Mouse (Mus musculus) adrenal gland, adult (tissue): ENCODE measurements around the gene D630023F18Rik.

Source experiments
- DNase-seq, 2 experiments: peaks; one replicate each; pipeline ENCODE4 v3.0.0; 2022 to 2023; ENCODE audit warnings: low spot score in 1 of 2; ENCODE audit not compliant: inconsistent age in 2 of 2

The D630023F18Rik gene

GRCm38 (mm10) chr1:65122574-65123372 is at the start of gene D630023F18Rik:
TSS of gene D630023F18Rik (minus strand) at chr1:65123214.
- DNase-seq = no peak

- peak in 1 of 2 experiments; percentile 40 for DNase-seq
Observed at GRCm38 (mm10) chr1:65171579-65171978, 48.6 kb upstream of the D630023F18Rik start.

- no peak for DNase-seq
Observed at GRCm38 (mm10) chr1:65169947-65170346, 46.9 kb upstream of the D630023F18Rik start.

- DNase-seq = peak in 1 of 2 experiments; percentile 33
Observed at GRCm38 (mm10) chr1:65169536-65169935, 46.5 kb upstream of the D630023F18Rik start.

- DNase-seq = no peak
Observed at GRCm38 (mm10) chr1:65167496-65167895, 44.5 kb upstream of the D630023F18Rik start.

GRCm38 (mm10) chr1:65162210-65162609 is 39.2 kb upstream of the D630023F18Rik start:
- no peak for DNase-seq

- peak in 1 of 2 experiments; percentile 50 for DNase-seq
Observed at GRCm38 (mm10) chr1:65156111-65156510, 33.1 kb upstream of the D630023F18Rik start.

- peak; percentile 69 to 94 for DNase-seq
Observed at GRCm38 (mm10) chr1:65154814-65155213, 31.8 kb upstream of the D630023F18Rik start.

- no peak for DNase-seq
Observed at GRCm38 (mm10) chr1:65147971-65148370, 25.0 kb upstream of the D630023F18Rik start.

GRCm38 (mm10) chr1:65147326-65147725 is 24.3 kb upstream of the D630023F18Rik start:
- no peak for DNase-seq

GRCm38 (mm10) chr1:65146601-65147000 is 23.6 kb upstream of the D630023F18Rik start:
- DNase-seq = no peak

- no peak for DNase-seq
Observed at GRCm38 (mm10) chr1:65144783-65145182, 21.8 kb upstream of the D630023F18Rik start.

- no peak for DNase-seq
Observed at GRCm38 (mm10) chr1:65137560-65137959, 14.5 kb upstream of the D630023F18Rik start.

- no peak for DNase-seq
Observed at GRCm38 (mm10) chr1:65132833-65133232, 9.8 kb upstream of the D630023F18Rik start.

- DNase-seq = no peak
Observed at GRCm38 (mm10) chr1:65131671-65132070, 8.7 kb upstream of the D630023F18Rik start.

- DNase-seq = no peak
Observed at GRCm38 (mm10) chr1:65130226-65130625, 7.2 kb upstream of the D630023F18Rik start.

GRCm38 (mm10) chr1:65129634-65130180 is 6.7 kb upstream of the D630023F18Rik start:
- DNase-seq = no peak

GRCm38 (mm10) chr1:65119438-65119837 is 3.6 kb downstream of the D630023F18Rik start, which contains the start of gene Gm28845:
TSS of gene Gm28845 (minus strand) at chr1:65119558.
- no peak for DNase-seq

GRCm38 (mm10) chr1:65118150-65118913 is 4.7 kb downstream of the D630023F18Rik start:
- DNase-seq = no peak

- peak; percentile 26 to 79 for DNase-seq
Observed at GRCm38 (mm10) chr1:65113536-65114172, 9.4 kb downstream of the D630023F18Rik start.

- DNase-seq = peak; percentile 50 to 77
Observed at GRCm38 (mm10) chr1:65112807-65113196, 10.2 kb downstream of the D630023F18Rik start.
